Mouse (Mus musculus) brain, embryonic 14.5 days (tissue): ENCODE measurements at regions not wholly inside any gene's neighbourhood (a gene's known extent, or its start where the extent isn't known, plus 50 kb on each side); places are given as distances from the start of the nearest gene placed in this dataset.

Experiments
- CTCF ChIP-seq: fragments of 200-500 bp; IDR thresholded peaks from 2 replicates; pipeline ENCODE4 v1.5.1; 2012; ENCODE audit warnings: inconsistent platforms, mild to moderate bottlenecking, moderate library complexity, borderline replicate concordance; ENCODE audit not compliant: insufficient read depth, insufficient read length; ENCODE audit errors: extremely low read depth
- POLR2A ChIP-seq: fragments of 200-500 bp; IDR thresholded peaks from 2 replicates; pipeline ENCODE4 v1.6.1; 2012; ENCODE audit warnings: mild to moderate bottlenecking, inconsistent platforms, borderline replicate concordance; ENCODE audit not compliant: poor library complexity, insufficient read depth, insufficient read length, severe bottlenecking; ENCODE audit errors: extremely low read depth

GRCm38 (mm10) chr5:68470162-68470561 lies 438.5 kb downstream of the Grxcr1 start:
- TF ChIP-seq CTCF (no peak), POLR2A (no peak)
